Mouse (Mus musculus) forebrain, embryonic 15.5 days (tissue): ENCODE data around the gene Xk. TPM values are rescaled to one million over a fixed set of nuclear protein-coding genes. Genes with fewer than 3 reads are reported as not detected.
"Not testable (repeated sequence)": the region's sequence is repeated elsewhere in the genome, so short reads cannot be mapped to it uniquely, and the experiment has no call there.

Experiments used
- ATAC-seq: fragments of 200-750 bp; cut with Nextera tagmentation; replicated peaks from 2 replicates; pipeline ENCODE4 v1.8.0; 2017; ENCODE audit warnings: mild to moderate bottlenecking, moderate TSS enrichment, moderate library complexity
- H3K27ac ChIP-seq: fragments of 300-500 bp; sonication (generic); replicated peaks from 2 replicates; pipeline ENCODE4 v1.5.1; 2015; ENCODE audit warnings: mild to moderate bottlenecking, inconsistent platforms
- H3K27me3 ChIP-seq: fragments of 300-500 bp; sonication (generic); 2 replicates; pipeline ENCODE4 v1.6.1; 2015; ENCODE audit warnings: inconsistent platforms
- H3K36me3 ChIP-seq: fragments of 300-500 bp; sonication (generic); 2 replicates; pipeline ENCODE4 v1.6.1; 2015; ENCODE audit warnings: mild to moderate bottlenecking, inconsistent platforms
- H3K4me1 ChIP-seq: fragments of 300-500 bp; sonication (generic); 2 replicates; pipeline ENCODE4 v1.6.1; 2015; ENCODE audit warnings: inconsistent platforms
- H3K4me2 ChIP-seq: fragments of 300-500 bp; sonication (generic); replicated peaks from 2 replicates; pipeline ENCODE4 v1.6.1; 2015; ENCODE audit warnings: mild to moderate bottlenecking, inconsistent platforms
- H3K4me3 ChIP-seq: fragments of 300-500 bp; sonication (generic); 2 replicates; pipeline ENCODE4 v1.5.1; 2015; ENCODE audit warnings: mild to moderate bottlenecking, inconsistent platforms
- H3K9ac ChIP-seq: fragments of 300-500 bp; sonication (generic); replicated peaks from 2 replicates; pipeline ENCODE4 v1.6.1; 2015; ENCODE audit warnings: mild to moderate bottlenecking, inconsistent platforms
- H3K9me3 ChIP-seq: fragments of 300-500 bp; sonication (generic); 2 replicates; pipeline ENCODE4 v1.6.1; 2016; ENCODE audit warnings: inconsistent platforms
- WGBS: fragments of 180-500 bp; shearing (Covaris S2); methylation state at CpG from one replicate; pipeline ENCODE4 v1.1.7; 2015; ENCODE audit warnings: mixed read lengths; 5-methylcytosine and 5-hydroxymethylcytosine counted together
- polyA plus RNA-seq: library from polyadenylated mRNA; unstranded; fragments of >200 nt; fragmentation: Nextera tagmentation; extraction: Ambion mirVana; gene quantifications from 2 replicates; pipeline ENCODE4 v1.2.1, GENCODE M21; 2015

Gene Xk
- polyA plus RNA-seq, 1 experiment from 2014 or later, result 3.2 TPM

DNA sequence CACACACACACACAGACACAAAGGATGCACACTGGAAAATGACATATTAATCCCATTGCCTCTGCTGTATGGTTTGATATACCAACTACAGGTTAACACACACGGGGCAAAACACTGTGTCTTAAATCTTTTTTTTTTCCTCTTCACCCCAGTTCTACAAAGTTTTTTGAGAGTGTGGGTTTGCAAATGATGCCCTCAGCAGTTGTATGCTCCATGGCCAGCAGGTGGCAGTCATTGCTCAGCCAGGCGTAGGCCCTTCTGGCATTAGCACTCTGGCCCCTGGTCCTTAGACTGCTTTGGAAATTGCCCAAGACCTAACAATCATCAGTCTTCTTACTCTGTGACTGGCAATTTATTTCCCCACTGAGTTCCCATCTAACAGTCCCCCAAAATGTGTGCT, 60.5 kb downstream of the Xk start:
- H3K4me3 ChIP-seq, H3K9me3 ChIP-seq, H3K9ac ChIP-seq, H3K36me3 ChIP-seq, ATAC-seq, H3K27ac ChIP-seq, H3K27me3 ChIP-seq, H3K4me1 ChIP-seq, H3K4me2 ChIP-seq: not testable (repeated sequence)
- WGBS, result 74% methylated on average over 2 of the region's 2 CpGs

DNA sequence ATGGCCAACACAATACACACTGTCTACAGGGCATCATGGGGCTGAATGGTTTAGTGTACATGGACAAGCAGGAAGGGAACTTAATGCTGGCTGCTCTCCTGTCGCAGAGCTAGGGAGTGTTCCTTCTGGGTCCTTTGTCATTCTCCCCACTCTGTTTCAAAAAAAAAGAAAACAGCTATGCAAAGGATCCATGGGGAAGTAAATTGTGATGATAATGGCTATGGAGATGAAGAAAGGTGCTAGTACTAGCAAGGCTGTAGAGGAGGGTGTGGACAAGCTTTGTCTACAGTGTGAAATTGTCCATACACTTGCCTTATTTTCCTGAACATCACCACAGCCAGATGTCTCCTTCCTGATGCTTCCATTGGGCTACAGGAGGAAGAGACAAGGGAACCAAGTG, 62.4 kb downstream of the Xk start:
- not testable (repeated sequence) for ATAC-seq, H3K27me3 ChIP-seq, H3K4me1 ChIP-seq, H3K27ac ChIP-seq, H3K4me3 ChIP-seq, H3K9me3 ChIP-seq, H3K9ac ChIP-seq, H3K4me2 ChIP-seq, H3K36me3 ChIP-seq
- WGBS, result 63% methylated on average over 1 of the region's 1 CpGs

DNA sequence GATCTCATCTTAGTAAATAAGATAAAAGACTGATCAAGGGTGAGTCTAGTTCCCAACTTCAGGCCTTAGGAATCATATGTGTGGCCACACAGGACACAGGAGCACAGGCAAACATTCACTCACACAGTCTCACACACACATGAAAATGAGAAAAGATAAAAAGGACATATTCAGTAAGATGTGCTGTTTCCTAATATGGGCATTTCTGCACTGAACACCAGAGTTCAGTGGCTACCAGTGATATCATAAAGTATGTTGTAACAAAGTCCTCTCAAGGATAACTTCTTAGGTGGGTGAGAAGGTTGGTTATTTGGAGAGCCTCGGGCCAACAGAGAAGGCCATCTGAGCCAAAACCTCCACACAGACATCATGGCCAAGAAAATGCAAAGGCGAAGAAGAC, 77.8 kb downstream of the Xk start, which contains the start of gene H2al1k:
Gene H2al1k (plus strand): TSS at position 301 of the 400 bp plus-strand sequence.
- not testable (repeated sequence) for H3K27ac ChIP-seq, H3K4me1 ChIP-seq
- WGBS, result no CpG with 5 or more reads among the region's 2 CpGs

More for the DNA sequence above, 77.8 kb downstream of the Xk start, which contains the start of gene H2al1k:
- not testable (repeated sequence) for H3K4me2 ChIP-seq, H3K9ac ChIP-seq, H3K27me3 ChIP-seq, H3K4me3 ChIP-seq, H3K9me3 ChIP-seq, ATAC-seq, H3K36me3 ChIP-seq

Other genes starting within 250 kb of the Xk start
- not detected in 2 replicates for gene Fthl17e, start 239.3 kb upstream of the Xk start, polyA plus RNA-seq
- not detected in 2 replicates for gene Fthl17f, start 209.7 kb upstream of the Xk start, polyA plus RNA-seq
- gene 4930402K13Rik, start 168.2 kb upstream of the Xk start, polyA plus RNA-seq, result not detected in 2 replicates
- gene Lancl3, start 72.9 kb upstream of the Xk start, polyA plus RNA-seq, result 8.0 TPM in 2 replicates
- gene Gm14862, start 15.9 kb upstream of the Xk start, polyA plus RNA-seq, result 0.26 TPM in 1 of 2 replicates, not detected in the other
- 0.36 TPM in 1 of 2 replicates, not detected in the other for gene H2al1m, start 11.0 kb downstream of the Xk start, polyA plus RNA-seq
- not detected in 2 replicates for gene H2al1k, start 77.9 kb downstream of the Xk start, polyA plus RNA-seq
- gene Cybb, start 215.0 kb downstream of the Xk start, polyA plus RNA-seq, result 0.43 and 0.63 TPM in 2 replicates